Mouse (Mus musculus) cerebellum, adult 2 months (tissue): ENCODE measurements around the gene Krt33a.

Experiments
- CTCF ChIP-seq: fragments of 200-500 bp; IDR thresholded peaks from 2 replicates; pipeline ENCODE4 v1.5.1; 2011; ENCODE audit warnings: low read depth, mild to moderate bottlenecking, control low read depth, low read length, moderate library complexity, borderline replicate concordance; ENCODE audit not compliant: insufficient read depth
- POLR2A ChIP-seq: fragments of 200-500 bp; IDR thresholded peaks from 2 replicates; pipeline ENCODE4 v1.6.1; 2011; ENCODE audit warnings: low read length, control low read depth, borderline replicate concordance; ENCODE audit not compliant: insufficient read depth

- TF ChIP-seq CTCF (no peak), POLR2A (no peak)
These were observed 22.2 kb downstream of the Krt33a start, which contains the start of gene Krtap17-1 for GRCm38 (mm10) chr11:99993620-99994383.
